Mouse (Mus musculus): Measurements from ENCODE around the gene Rffl.

Rffl gene

DNA sequence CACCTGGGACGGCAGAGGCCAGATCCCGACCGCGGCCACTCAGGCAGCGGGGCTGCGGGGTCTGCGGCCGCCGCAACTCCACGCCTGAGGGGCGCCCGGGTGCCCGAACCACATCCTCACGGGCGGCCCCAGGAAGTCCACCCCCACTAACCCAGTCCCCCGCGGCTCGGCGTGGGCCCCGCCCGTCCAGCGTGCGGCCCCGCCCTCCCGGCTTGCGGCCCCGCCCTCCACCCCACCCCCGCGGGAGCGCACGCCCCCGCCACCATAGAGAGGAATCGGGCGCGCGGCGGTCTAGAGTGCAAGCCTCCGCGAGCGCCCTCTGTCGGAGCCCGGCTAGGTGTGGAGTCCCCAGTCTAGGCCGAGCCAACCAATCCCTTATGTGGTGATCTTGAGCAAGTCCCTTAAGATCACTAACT is at the start of gene Rffl:
Gene Rffl, minus strand, starts transcription at position 180 of the 416 bp plus-strand sequence.
- peak; percentile 96 for DNase-seq

GRCm38 (mm10) chr11:82920768-82921167 is 49.8 kb upstream of the Rffl start:
- no peak for DNase-seq

DNA sequence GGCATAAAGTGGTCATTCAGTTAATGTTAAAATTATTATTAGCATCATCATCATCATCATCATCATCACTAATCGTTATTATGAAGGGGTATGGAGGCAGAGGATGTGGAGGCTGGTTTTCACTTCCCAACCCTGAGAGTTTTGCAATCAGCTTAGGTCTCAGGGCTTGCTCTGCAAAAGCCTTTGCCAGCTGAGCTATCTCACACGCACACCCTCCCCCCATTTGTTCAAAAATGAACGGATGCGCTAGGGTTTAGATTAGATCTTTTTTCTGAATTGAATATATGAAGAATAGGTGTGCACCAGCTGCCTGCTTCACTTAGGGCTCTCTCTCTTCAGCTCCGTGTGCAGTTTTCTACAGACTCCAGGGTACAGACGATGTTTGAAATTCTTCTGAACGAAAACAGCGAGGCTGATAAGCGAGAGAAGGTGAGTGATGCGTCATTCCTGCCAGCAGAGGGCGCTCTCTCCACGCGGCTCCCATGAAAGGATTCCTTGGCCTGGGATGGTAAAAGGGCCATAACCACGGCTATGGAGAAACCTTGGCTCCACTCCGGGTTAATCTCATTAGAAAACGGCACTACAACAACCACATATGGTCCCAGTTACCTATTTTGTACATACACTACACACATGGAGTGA is 43.8 kb upstream of the Rffl start:
- peak; percentile 82 for DNase-seq

DNA sequence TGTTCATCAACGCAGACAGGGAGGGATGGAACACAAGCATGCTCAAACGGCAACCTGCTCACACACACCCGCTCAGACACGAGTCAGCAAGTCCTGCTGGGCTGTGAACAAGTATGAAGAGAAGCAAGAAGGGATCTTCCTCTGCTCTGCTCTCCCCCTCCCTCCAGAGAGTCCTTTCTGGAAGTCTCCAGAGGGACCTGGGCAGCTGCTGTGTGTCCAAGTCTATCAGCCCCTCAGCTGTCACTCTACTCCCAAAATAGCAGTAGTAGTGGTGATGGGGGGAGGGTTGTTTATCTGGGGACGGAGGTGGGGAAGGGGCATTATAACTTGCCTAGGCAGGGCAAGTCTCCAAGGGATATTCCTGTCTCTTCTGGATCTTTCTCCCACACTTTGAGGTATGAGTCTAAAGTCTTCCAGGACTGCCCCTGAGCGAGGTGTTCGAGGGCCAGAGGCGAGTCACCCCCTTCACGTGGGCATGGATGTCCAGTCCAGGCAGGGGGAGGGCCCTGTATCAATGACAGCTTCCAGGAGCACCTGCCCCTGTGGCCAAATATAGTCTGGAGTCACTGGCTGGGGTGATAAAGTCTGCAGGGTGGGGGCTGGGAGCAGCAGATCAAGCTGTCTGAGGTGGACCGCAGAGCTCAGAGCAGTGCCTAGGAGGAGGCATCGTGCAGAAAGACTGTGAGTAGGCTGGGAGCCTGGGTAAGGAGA is 39.8 kb upstream of the Rffl start:
- no peak for DNase-seq

GRCm38 (mm10) chr11:82910250-82910649 is 39.2 kb upstream of the Rffl start, which contains the start of gene Unc45b:
Gene Unc45b, plus strand, starts transcription at chr11:82910550.
- no peak for DNase-seq

GRCm38 (mm10) chr11:82908608-82908989 is 37.6 kb upstream of the Rffl start:
- peak; percentile 31 for DNase-seq

- DNase-seq = peak; percentile 96
Measured at GRCm38 (mm10) chr11:82907651-82908607, 36.9 kb upstream of the Rffl start, which contains the start of gene Nle1. Gene Nle1, minus strand, starts transcription at chr11:82908411.

- no peak for DNase-seq
Measured at GRCm38 (mm10) chr11:82905816-82906215, 34.8 kb upstream of the Rffl start.

GRCm38 (mm10) chr11:82904952-82905351 is 33.9 kb upstream of the Rffl start:
- DNase-seq = no peak

DNA sequence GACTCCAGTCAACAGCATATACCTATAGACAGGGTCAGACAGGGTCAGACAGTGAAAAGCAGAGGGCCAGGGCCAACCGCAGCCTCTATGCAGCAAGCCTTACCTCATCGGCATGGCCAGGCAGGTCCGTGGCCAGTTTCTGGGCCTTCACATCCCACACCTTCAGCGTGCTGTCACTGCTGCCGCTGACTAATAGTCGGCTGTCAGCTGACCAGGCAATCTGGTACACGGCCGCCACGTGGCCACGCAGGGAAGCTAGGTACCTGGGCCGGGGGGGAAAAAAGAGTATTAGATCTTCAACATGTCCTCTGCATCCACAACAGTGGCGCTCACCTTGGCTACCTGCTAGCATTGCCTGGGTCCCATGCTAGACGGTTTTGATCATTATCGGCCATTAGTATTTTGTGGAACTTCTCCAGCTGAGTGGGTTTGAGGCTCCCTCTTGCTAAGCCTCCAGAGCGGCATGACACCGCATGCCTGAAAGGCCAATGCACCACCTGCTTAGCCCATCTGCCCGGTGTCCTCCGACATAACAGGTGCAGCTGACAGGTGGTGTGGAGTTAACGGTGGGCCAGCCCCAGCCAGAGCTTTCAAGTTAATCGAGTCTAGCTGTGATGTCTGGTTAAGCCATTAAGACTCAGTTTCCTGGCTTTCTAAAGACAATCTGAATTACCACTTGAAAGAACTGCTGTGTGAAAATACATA is 30.7 kb upstream of the Rffl start:
- no peak for DNase-seq

- DNase-seq = no peak
Measured at GRCm38 (mm10) chr11:82899720-82900119, 28.7 kb upstream of the Rffl start.

- DNase-seq = no peak
Measured at GRCm38 (mm10) chr11:82897478-82897877, 26.5 kb upstream of the Rffl start.

GRCm38 (mm10) chr11:82891936-82892335 is 20.9 kb upstream of the Rffl start, which contains the start of gene Fndc8:
Gene Fndc8, plus strand, starts transcription at chr11:82892124.
- DNase-seq = peak; percentile 79

DNA sequence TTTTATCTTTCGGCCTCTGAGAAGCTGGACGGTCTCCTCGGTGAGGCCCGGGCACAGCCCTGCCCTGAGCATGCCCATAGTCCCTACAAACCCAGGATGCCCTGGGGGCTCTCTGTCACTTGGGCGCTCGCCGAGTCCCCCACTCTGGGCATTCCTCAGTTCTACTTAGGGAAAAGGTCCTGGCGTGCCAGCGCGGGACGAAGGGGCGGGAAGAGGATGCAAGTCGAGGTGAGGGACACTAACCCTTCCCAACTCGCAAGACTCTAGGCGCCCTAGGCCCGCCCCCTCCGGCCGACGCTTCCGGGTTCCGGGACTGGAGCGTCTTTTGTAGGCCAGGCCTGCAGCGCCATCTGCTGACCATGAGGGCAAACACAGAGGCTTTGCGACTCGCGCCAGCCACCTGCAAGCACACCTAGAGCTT is 19.3 kb upstream of the Rffl start, which contains the start of gene Rad51d:
Gene Rad51d, minus strand, starts transcription at position 273 of the 421 bp plus-strand sequence.
- peak; percentile 97 for DNase-seq

- DNase-seq = peak; percentile 53
Measured at GRCm38 (mm10) chr11:82889524-82890341, 18.7 kb upstream of the Rffl start.

DNA sequence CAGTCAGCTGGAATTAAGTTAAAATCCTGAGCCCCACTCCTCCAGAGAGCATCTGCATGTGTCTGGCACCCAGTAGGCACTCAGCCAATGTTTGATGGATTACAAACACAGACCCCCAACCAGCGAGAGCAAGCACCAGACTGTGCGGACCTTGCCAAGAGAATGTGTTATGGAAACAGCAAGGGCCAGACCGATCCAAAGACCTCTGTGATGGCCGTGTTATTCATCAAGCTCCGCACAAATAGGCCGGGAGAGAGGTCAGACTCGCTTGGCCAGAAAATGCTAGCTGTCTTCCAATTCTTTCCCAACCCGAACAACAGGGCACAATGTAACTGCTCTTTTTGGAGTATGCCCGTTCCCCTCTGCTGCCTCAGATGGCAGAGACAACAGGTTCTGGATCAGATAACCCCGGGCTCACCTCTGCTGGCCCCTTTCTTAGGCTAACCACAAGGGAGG is 17.5 kb upstream of the Rffl start:
- DNase-seq = no peak

DNA sequence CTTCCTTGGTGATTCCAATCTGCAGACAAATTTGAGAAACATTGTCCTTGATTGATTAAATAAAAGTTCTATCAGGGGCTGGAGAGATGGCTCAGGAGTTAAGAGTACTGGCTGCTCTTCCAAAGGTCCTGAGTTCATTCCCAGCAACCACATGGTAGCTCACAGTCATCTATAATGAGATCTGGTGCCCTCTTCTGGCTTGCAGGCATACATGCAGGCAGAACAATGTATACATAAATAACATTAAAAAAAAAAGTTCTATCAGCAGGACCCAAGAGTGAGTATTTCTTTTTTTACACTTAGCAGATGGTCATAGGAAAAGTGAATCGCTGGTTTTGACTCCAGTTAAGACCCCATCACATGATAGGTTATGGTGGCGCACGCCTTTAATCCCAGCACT is 15.5 kb upstream of the Rffl start:
- DNase-seq = no peak

DNA sequence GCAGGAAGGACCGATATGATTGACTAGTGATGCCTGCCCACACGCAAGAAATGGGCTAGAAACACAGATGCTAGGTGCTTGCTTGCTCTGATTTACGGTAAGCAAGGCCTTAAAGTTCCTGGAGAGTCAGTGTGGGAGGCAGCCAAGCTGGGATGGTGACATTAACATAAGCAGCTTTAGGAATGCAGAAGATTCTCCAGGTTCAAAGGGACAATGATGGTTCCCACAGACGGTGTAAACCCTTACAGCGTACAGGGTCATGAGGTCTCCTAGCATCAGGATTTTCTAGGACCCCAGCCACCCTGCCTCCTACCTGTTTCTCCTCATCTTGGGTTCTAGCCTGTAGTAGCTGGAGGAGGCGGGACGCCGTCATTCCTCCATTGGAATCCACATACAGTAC is 12.2 kb upstream of the Rffl start:
- DNase-seq = no peak

DNA sequence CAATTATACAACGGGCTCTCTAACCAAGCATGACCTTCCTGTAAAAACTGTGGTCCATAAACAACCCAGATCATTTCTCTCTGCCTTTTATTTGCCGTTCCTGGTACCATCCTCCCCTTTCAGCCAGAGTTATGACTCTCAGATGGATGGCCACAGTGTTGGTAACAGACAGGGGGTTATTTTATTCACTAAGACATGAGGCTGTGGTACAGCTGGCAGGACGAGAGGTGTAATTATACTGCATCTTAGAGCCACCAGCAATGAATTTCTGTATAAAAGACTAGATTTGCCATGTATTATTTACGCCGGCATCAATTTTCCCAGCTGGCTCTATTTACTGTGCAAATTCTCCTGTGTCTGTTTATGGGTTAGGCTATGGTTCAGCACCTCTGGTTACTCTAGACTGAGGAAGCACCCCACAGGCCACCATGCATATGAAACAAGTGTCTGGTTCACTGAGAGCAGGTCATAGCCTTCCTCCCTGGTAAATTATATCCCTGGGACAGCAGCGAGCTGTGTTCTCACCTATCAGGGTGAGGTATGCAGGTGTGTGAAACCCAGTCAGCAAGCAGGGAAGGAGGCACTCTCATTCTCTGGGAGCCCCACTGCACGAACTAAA is 6.8 kb upstream of the Rffl start:
- DNase-seq = no peak

DNA sequence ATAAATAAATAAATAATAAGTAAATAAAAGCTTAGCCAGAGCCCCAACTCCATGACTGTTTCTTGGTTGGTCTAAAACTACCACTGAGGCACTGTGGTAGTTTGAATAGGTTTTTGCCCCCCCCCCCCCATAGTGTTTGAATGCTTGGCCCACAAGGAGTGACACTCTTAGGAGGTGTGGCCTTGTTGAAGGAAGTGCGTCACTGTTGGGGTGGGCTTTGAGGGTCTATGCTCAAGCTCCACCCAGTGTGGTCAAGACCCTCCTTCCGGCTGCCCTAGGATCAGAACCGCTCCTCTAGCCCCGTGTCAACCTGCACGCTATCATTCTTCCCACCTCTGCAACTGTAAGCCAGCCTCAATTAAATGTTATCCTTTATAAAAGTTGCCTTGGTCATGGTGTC is 4.6 kb upstream of the Rffl start:
- DNase-seq = no peak

DNA sequence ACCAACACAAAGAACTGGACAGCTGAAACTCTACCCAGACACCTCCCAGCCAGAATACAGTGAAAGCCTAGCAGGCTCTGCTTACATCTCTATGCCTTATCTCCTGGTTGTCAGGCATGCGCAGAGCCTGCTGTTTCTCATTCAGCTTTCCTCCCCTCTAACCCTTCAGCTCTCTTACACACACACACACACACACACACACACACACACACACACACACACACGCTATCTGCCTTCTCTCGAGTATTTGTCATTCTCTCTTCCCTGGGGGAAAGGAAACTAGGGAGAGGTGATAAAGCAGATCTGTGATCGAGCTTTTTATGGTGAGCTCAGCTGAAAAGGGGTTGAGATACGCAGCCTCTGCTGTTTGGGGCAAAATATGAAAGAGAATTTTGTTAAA is 3.9 kb upstream of the Rffl start:
- DNase-seq = no peak

All from thymus, postnatal 14 days (tissue).